Mouse (Mus musculus): ENCODE data around the gene Adgra1.

DNA sequence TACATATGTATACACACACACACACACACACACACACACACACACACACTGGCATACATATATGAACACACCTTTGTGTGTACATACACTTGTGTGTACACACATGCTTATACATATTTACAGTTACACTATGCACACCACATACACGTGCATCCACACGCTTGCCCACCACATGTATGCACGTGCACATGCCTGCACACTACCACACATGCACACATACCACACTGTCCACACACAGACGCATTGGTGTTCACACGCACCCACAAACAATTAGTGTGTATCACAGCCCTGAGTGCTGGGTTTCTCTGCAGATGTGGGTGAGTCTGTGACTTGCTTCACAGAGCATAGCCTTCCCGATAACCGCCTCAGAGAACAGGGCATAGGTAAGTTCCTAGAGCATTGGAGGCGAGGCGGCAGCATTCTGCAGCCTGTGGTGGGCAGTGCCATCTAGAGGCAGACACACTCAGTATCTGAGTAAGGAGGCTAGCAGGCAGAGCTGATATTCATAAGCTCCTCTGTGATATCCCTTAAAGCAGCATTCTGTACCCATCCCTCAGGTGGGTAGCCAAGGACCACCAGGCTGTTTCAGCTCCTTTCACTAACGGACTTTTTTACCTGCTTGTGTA lies 43.3 kb downstream of the Adgra1 start:
- TF ChIP-seq ZNF384 (IDR thresholded peaks at IDR 0.05; ENCODE audit: low read depth, low read length) = no peak
- TF ChIP-seq MAFK (IDR thresholded peaks at IDR 0.05; ENCODE audit: insufficient read depth, low read depth, low read length) = no peak
- TF ChIP-seq HCFC1 (IDR thresholded peaks at IDR 0.05; ENCODE audit: borderline replicate concordance, insufficient read depth, low read length) = no peak
- 0 out of 2 replicates have a peak, but pooled peaks have one; percentile 6 for TF ChIP-seq ZC3H11A (IDR thresholded peaks at IDR 0.05; ENCODE audit: borderline replicate concordance, low read depth, low read length)

Data from ES-E14 (cell line).